Mouse (Mus musculus) frontal cortex, adult (tissue): ENCODE data around the gene Smad9.
"Not testable (repeated sequence)": the region's sequence is repeated elsewhere in the genome, so short reads cannot be mapped to it uniquely, and the experiment has no call there.

Experiments
- ATAC-seq: cut with Nextera tagmentation; 2 replicates; pipeline ENCODE4 v1.9.2; 2017; ENCODE audit warnings: mild to moderate bottlenecking, moderate library complexity, mixed read lengths; ENCODE audit not compliant: low TSS enrichment

Gene Smad9

DNA sequence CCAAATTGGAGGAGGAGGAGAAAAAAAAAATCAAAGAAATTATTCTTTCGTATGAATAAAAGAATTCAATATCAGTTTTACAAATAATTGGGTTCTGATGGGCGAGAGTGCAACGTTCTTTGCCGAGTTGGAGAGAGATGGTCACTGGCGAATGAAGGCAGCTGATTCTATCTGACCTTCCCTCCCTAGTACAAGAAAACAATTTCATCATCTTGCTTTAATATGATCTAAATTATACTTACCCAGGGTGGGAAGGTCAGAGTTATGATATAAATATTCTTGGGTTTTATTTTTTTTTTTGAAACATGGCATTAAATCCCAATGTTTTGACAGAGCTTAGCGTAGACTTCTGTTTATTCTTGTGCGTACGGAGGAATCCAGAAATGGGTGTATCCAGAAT is 2.1 kb downstream of the Smad9 start:
- no peak for ATAC-seq

DNA sequence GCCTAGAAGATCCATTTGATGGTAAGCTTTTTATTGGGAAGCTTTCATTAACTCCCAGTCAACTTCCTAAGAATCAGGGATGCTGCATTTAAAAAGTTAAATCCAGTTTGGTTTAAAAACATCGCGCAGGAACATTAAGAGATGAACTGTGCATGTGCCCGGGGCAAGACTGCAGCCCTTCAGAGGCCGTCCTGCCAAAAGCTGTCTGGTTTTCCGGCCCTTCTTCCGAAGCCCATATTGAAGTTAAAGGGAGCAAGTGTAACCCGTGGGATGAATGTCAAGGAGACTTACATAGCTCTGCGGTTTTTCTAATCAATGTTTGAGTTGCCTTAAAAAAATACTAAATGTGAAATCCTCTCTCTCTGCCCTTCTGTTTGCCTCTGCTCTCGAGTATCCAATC is 3.8 kb downstream of the Smad9 start:
- no peak for ATAC-seq

DNA sequence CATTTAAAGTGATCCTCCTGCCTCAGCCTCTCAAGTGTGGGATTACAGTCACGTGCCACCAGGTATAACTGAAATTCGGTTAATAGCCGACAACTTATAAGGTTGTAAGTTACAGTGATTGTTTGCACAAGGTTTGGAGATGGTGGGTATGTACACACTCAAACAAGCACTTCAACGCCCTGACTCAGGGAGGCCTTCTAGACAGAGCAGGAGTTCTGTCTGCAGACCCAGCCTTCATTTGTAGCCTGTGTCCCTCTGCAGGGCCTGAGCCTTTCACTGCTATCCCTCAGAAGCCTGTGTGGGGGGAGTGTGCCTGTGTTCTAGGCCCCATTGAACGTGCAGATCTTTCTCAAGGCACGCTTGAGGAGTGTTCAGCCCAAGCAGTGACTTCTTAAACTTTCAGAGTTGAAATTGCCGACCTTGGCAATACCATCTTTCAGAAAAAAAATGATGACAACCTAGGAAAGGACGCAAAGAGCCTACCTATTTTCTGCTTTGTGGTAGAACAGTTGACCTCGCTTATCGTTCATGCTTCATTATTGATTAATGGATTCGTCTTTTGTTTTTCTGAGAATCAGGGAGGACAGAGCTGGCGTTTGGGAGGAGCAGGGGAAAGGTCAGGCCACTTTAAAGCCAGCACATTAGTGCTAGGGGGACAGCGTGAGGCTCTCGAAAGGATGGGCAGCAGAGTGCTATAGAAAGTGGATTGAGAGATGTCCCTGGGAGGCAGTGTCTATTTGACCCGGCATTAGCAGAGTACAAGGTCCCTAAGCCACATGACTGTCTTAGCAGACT is 5.1 kb downstream of the Smad9 start:
- ATAC-seq, result no peak

DNA sequence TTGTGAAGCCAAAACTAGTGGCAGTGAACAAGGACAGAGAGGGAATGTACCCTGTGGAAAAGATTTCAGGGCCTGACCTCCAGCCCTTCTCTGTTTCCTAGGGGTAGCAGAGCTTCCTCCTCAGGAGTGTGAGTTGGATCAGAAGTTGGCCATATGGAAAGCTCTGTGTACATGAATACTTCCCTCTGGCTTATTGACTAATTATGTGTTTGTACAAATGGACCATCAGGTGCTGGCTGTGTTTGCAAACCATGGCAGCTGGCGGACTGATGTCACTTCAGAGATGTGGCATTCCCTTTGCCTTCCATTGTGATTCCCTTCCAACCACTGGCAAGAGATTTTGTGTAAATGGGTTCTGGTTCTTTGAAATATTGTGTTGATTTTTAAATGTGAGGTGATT is 5.9 kb downstream of the Smad9 start:
- no peak for ATAC-seq

DNA sequence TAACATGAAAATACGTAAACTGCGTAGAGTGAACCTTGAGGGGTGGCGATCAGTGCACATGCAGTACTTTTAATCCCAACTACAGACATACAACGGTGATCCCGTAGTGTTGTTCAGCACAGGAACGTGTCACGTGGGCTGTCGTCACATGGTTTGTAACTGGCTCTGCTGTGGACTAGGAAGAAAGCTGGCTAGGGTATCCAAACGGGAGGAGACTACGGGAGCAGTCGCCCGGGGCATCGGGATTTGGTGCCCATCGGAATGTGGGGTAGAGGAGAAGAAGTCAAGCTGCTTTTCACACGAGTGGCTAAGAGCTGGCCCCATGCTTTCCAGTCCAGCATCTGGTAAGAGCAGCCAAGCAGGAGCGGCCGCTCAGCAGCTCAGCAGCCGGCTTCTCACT is 9.0 kb downstream of the Smad9 start:
- peak; percentile 74 for ATAC-seq

DNA sequence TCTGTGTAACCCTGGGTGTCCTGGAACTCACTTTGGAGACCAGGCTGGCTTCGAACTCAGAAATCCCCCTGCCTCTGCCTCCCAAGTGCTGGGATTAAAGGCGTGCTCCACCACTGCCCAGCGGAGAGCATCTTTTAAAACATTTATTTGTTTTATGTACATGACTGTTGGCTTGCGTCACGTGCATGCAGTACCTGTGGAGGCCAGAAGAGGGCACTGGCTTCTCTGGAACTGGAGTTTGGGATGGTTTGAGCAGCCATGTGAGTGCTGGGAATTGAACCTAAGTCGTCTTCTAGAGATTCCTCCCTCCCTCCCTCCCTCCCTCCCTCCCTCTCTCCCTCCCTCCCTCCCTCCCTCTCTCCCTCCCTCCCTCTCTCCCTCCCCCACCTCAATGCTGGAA is 10.1 kb downstream of the Smad9 start:
- not testable (repeated sequence) for ATAC-seq

DNA sequence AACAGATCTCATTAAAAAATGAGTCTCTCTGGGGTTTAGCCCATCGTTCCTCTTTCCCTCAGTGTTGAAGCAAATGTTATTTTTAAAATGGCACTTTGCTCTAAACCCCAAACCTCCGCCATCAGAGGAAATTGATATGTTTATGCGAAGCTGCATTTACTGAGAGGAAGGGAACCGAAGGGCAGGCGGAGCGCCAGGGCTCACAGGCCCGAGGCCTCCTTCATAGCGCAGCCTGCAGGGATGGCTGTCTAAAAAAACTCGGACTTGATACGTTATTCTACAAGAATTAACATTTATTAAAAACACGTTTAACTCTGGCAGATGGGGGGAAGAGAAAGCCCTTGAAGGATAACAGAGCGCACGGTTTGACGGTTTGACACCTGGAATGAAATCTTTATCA is 10.7 kb downstream of the Smad9 start:
- ATAC-seq, result no peak

DNA sequence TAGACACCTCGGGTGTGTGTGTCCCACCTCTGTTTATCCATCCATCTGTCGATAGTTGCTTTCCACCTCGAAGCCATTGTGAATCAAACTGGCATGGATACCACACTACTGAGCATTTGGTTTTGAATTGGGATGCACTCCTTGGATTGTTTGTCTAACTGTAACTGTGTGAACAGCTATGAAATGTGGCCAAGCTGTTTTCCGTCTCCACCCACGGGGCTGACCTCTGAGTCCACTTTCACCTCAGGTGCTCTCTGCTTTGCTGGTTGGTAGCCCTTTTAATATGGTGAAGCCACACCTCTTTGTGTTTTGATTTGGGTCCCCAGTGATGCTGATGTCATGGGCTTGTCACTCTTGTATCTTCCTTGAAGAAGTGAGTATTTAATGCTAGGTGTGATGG is 11.4 kb downstream of the Smad9 start:
- ATAC-seq, result no peak

DNA sequence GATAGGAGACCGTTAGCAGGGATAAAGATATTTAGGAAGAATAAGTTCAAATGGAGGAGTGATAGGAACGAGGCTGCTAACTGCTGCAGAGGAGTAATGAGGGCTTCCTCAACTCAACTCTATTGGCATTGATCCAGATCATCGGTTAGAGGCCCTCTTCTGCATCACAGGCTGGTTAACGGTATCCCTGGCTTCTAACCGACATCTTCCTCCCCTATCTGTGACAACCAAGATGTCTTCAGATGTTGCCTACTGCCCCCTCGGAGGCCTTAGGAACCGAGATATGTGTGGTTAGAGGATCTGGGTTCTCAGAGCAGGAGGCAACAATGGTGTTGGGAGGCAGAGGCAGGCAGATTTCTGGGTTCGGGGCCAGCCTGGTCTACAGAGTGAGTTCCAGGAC is 13.2 kb downstream of the Smad9 start:
- no peak for ATAC-seq

DNA sequence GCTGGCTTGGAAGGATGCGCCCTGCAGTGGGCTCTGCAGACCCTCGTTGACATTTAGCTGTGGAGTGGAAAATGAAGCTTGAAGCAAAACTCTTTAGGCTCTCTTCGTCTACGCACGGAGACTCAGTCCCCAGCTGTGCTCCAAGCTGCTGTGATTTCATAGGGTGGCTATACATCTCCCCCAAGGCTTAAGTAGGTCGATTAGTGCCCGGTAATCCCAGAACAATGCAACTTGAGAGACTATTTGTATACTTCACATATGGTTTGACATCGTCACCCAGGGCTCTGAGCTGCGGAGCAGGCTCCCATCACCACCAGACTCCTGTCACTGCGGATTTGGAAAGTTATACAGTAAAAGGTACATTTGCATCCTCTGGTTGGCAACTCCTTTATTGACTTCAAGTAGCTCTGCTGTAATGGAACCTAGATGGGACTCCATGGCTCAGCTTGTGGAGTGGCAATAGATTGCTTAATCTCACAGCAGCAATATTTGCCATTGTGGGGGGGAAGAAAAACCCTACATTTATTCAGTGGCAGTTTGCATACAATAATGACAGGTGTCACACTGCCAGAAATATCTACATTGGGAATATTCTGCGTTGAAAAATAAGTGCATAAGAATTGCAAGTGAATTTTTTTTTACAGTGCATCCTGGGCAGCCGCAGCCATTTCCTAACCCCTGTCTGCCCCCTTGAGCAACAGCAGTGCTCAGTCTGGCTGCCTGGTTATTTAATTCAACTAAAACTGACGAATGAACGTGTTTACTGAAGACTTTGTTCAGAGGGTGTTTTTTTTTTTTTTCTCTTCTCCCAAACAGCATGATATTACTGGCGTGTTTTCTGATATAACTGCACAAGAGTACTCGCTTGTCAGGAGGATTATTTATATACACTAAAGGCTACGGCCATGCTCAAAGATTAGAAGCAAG is 14.2 kb downstream of the Smad9 start:
- ATAC-seq, result no peak

DNA sequence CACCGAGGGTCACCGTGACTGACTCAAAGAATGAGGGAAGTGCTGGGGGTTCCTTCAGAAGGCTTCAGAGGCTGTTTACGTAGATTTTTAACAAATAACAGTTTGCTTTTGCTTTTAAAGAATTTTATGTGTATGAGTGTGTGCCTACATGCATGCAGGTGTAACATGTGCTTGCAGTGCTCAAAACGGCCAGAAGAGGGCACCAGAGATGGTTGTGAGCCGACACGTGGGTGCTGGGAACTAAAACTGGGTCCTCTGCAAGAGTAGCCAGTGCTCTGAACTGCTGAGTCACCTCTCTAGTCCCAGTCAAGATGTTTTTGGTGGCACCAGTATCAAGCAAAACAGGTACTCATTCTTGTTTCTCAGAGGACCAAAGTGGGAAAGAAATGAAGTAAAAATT is 18.2 kb downstream of the Smad9 start:
- ATAC-seq, result no peak

DNA sequence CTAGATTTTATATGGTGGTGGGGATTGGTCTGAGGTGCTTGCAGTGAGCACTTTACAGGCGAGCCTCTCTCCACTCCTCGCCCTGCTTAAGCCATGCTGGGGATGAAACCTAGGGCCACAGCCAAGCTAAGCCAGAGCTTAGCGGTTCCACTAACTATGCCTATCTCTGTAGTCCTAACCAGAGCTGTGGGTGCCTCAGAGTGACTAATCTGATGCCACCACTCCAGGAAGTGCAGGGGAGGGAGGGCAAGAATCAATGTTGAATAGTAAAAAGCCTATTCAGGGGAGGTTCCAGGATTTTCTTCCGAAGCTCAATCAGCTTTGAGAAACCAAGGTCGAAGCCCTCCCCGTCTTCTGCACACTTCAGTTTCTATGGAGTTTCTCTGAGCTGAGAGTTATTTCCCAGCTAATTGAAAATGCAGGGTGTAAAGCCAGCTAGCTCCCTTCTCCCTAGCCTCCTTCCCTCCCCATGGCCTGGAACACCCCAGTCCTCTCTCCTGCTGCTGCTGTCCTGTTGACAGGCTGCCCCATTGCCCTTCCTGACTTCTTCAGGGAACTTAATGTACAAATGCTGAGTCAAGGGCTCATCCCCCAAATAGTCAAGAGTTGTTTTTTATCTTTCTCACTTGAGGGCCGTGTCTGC is 20.7 kb downstream of the Smad9 start:
- ATAC-seq, result 0 out of 2 replicates have a peak, but pooled peaks have one; percentile 27

DNA sequence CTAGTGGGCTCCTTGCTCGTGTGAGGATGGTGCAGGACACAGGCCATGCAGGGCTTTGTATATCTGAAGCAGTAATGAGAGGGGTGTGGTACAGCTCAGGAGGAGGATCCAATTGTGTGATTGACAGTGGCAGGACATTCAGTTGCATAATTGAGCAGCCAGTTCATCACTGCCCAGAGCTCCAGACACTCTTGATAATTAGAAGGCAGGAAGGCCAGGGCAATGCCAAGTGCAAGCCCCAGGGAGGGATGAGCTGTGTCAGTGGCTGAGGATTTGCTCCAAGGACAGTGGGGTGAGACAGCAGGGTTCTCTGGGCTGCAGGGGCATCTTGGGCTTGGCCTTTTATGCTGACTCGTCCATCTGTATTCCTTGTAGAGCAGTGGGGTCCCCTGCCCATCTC is 35.2 kb downstream of the Smad9 start:
- no peak for ATAC-seq

DNA sequence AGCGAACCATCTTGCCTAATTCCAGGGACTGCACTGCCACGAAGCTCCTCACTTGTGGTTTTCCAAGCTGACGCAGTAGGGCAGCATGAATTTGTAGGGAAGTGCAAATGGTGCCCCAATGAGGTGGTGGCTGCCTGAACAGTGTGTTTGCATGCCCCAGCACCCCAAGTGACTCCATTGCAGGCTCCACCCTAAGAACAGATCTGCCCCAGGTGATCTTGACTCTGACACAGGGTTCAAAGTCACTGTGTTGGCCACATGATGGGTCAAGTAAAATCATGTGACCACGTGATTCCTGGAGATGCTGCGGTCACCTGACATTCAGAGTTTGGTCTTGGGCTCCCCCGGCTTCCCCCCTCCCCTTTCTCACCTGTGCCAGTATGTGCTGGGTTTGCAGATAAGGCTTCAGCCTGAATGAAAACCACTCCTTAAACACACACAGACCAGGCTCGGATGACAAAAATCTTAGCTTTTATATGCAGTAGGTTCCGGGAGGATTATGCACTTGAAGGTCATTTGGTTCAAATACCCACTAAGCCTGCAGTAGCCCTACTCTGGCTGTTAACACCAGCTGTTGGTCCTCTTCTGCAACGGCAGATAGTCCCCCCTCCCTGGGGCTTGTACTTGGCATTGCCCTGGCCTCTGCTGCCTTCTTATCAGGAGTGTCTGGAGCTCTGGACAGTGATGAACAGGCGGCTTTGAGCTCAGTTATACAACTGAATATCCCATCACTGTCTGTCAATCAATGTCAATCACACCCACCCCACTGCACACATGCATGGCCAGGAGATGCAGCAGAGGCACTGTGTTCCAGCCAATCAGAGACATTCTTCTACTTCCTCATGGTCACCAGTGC is 36.7 kb downstream of the Smad9 start:
- no peak for ATAC-seq

DNA sequence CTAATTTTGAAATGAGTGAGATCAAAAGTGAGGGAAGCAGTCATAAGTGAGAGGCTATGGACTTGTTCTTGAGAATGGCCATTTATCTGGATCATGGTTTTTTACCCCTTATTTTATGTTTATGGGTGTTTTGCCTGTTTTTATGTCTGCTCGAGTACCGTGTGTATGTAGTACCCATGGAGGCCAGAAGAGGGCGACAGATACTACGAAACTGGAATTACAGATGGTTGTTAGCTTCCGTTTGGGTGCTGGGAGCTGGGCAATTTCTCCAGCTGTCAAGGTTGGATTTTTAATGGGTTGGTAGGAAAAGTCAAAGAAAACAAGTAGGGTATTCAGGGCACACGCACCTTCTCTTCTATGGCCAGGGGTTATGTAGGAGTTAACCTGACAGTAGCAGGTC is 38.4 kb downstream of the Smad9 start:
- ATAC-seq, result no peak

DNA sequence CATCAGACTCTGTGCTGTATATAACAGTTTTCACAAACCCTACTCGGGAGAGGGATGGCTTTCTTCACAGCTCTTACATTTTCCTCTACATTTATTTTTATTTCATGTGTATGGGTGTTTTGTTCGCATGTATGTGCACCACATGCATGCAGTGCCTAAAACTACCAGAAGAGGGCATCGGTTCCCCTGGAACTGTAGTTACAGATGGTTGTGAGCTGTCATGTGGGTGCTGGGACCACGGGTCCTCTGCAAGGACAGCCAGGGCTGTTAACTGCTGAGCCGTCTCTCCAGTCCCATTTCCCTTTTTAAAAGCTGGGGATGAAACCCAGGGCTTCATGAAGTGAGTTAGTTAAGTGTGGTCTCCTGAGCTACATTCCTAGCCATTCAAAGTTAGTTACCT is 40.0 kb downstream of the Smad9 start:
- no peak for ATAC-seq

DNA sequence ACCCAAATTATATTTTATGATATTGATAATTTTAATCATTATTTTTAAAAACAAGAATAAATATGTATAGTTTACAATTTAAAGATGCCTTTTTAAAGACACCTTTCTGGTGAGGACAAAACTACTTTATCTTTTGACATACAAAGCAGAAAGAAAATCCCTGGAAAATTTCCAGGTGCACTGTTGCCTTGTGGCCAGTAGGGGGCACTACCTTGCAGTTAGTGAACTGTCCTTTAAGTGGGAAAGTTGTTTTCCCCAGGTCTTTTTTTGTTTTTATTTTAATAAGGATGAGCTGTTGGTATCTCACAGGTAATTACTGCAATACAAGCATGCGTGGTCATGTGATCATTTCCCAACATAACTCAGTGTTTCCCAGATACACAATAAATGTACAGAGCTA is 40.4 kb downstream of the Smad9 start:
- no peak for ATAC-seq

DNA sequence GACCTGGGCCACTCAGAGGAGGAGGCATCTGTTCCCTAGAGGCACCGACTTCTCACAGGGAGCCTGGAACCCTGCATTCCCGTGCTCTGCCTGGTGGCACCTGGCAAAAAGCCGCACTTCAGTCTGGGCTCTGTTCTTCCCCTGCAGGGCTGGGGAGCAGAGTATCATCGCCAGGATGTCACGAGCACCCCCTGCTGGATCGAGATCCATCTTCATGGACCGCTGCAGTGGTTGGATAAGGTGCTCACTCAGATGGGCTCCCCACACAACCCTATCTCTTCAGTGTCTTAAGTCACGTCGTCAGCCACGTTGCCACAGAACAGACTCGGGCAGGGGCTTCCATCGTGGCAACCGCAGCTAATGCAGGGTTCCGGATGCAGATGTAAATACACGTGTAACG is 41.8 kb downstream of the Smad9 start:
- peak; percentile 93 for ATAC-seq

DNA sequence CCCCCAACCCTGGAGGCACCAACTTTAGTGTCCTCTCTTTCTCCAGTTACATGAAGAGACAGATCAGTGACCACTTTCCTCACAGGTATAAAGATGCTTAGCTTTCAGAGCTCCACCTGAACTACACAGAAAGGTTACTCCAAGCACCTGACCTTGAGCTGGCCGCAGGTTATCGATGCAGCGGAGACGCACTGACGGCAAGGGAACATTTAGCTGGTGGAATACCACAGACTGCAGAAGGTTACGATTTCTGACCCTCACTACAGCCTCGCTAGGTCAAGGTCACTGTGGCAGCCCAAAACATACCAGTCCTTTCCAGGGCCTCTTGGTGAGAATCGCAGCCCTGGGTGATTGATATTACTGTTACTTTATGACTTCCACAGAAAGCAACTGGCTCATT is 48.3 kb downstream of the Smad9 start:
- ATAC-seq, result no peak

DNA sequence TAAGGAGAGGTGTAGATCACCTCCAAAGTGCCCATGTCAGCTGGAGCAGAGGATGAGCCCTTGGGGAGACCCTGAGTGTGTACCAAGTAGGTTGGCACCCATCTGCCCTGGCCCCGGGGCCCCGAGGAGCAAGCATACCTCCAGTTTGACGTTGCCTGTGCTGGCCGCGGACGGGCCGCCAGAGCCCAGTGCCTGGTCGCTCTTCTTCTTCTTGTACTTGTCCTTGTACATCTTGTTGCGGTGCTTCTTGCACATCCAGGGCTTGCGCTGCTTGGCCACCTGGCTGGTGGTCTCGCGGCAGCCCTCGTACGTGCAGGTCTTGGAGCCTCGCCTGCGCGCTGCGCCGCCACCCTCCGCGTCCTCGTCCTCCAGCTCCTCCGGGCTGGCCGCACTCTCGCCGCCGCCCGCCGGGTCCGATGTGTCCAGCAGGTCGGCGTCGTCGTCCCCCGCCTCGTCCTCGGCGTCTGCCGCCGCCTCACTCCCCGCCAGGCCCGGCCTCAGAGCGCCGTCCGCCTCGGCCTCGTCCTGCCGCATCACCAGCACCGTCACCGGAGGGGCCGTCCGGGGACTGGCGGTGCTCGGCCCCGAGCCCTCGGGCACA is 51.8 kb downstream of the Smad9 start:
- ATAC-seq, result peak; percentile 75

DNA sequence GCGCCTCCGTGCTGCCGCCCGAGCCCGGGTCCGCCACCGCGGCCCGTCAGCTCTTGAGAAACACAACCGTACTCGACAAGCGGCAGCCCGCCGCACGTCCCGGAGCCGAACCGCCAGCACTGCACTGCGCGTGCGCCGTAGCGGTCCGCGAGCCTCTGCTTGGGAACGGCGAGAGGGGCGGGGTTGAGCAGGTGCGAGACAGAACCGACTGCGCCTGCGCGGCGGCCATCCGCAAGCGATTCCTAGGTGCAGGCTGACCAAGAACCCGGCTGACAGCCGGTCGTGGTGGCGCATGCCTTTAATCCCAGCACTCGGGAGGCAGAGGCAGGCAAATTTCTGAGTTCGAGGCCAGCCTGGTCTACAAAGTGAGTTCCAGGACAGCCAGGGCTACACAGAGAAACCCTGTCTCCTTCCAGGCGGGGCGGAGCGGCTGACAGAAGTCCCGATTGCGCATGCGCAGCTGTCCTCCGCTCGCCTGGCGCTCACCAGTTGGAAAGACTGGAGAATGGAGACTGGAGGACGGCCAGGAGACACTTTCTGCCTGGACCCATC is 52.4 kb downstream of the Smad9 start, which contains the start of gene Rfxap:
TSS of gene Rfxap (minus strand) at position 126 of the 552 bp plus-strand sequence.
- ATAC-seq, result peak; percentile 88
